Mouse (Mus musculus) mature B cell (primary cell): ENCODE measurements around the gene Olfr1025-ps1.

Experiments used
- in situ Hi-C: fragments of 300-500 bp; cut with MboI; formaldehyde crosslinking; loops from 2 replicates; pipeline ENCODE4 v1.14.3; 2019

Olfr1025-ps1 gene

GRCm38 (mm10) chr2:85914893-85915292, at the start of gene Olfr1025-ps1:
Gene Olfr1025-ps1, plus strand, starts transcription at chr2:85915193.
- in situ Hi-C loops, result no loop called here

- in situ Hi-C loops, result no loop called here
These were observed 46.7 kb upstream of the Olfr1025-ps1 start, which contains the start of gene Olfr1022 for GRCm38 (mm10) chr2:85868294-85868693. Gene Olfr1022, plus strand, starts transcription at chr2:85868594.

GRCm38 (mm10) chr2:85885340-85885739, 29.7 kb upstream of the Olfr1025-ps1 start, which contains the start of gene Olfr1023:
Gene Olfr1023, plus strand, starts transcription at chr2:85885640.
- in situ Hi-C loops, result no loop called here

GRCm38 (mm10) chr2:85904952-85905351, 10.0 kb upstream of the Olfr1025-ps1 start, which contains the start of gene Olfr1024:
Gene Olfr1024, minus strand, starts transcription at chr2:85905052.
- in situ Hi-C loops, result no loop called here

GRCm38 (mm10) chr2:85913197-85913596, 1.8 kb upstream of the Olfr1025-ps1 start:
- in situ Hi-C loops, result no loop called here

GRCm38 (mm10) chr2:85921258-85921657, 6.3 kb downstream of the Olfr1025-ps1 start, which contains the start of gene Olfr1026:
Gene Olfr1026, plus strand, starts transcription at chr2:85921558.
- in situ Hi-C loops, result no loop called here

- in situ Hi-C loops, result no loop called here
These were observed 35.1 kb downstream of the Olfr1025-ps1 start, which contains the start of gene Olfr1028 for GRCm38 (mm10) chr2:85950137-85950536. Gene Olfr1028, plus strand, starts transcription at chr2:85950437.
